Mouse (Mus musculus) 416B (cell line): ENCODE measurements around the gene Cgnl1.

Experiments used
- DNase-seq: peaks from one replicate; pipeline ENCODE4 v3.0.0; 2011; ENCODE audit warnings: low read depth

Cgnl1 gene

GRCm38 (mm10) chr9:71670677-71671076 lies 100.7 kb downstream of the Cgnl1 start:
- DNase-seq = no peak

GRCm38 (mm10) chr9:71667616-71668015 lies 103.8 kb downstream of the Cgnl1 start:
- DNase-seq = peak; percentile 78

- DNase-seq = no peak
These were observed 105.0 kb downstream of the Cgnl1 start for GRCm38 (mm10) chr9:71666432-71666831.

- no peak for DNase-seq
These were observed 105.9 kb downstream of the Cgnl1 start for GRCm38 (mm10) chr9:71665493-71665892.

GRCm38 (mm10) chr9:71664855-71665254 lies 106.5 kb downstream of the Cgnl1 start:
- DNase-seq = no peak

- DNase-seq = peak; percentile 50
These were observed 107.8 kb downstream of the Cgnl1 start for GRCm38 (mm10) chr9:71663421-71664217.

- DNase-seq = peak; percentile 54
These were observed 110.9 kb downstream of the Cgnl1 start for GRCm38 (mm10) chr9:71660540-71660939.

- DNase-seq = no peak
These were observed 111.7 kb downstream of the Cgnl1 start for GRCm38 (mm10) chr9:71659681-71660080.

GRCm38 (mm10) chr9:71657199-71657598 lies 114.2 kb downstream of the Cgnl1 start:
- no peak for DNase-seq

- DNase-seq = no peak
These were observed 116.5 kb downstream of the Cgnl1 start for GRCm38 (mm10) chr9:71654861-71655260.

- peak; percentile 69 for DNase-seq
These were observed 125.3 kb downstream of the Cgnl1 start for GRCm38 (mm10) chr9:71646115-71646514.

GRCm38 (mm10) chr9:71643611-71644010 lies 127.8 kb downstream of the Cgnl1 start:
- DNase-seq = no peak

- no peak for DNase-seq
These were observed 129.1 kb downstream of the Cgnl1 start for GRCm38 (mm10) chr9:71642270-71642669.

- DNase-seq = no peak
These were observed 131.0 kb downstream of the Cgnl1 start for GRCm38 (mm10) chr9:71640361-71640927.

- DNase-seq = no peak
These were observed 133.2 kb downstream of the Cgnl1 start for GRCm38 (mm10) chr9:71638198-71638597.

GRCm38 (mm10) chr9:71636854-71637253 lies 134.5 kb downstream of the Cgnl1 start:
- no peak for DNase-seq

GRCm38 (mm10) chr9:71635627-71636026 lies 135.8 kb downstream of the Cgnl1 start:
- no peak for DNase-seq

GRCm38 (mm10) chr9:71634916-71635315 lies 136.5 kb downstream of the Cgnl1 start:
- no peak for DNase-seq

- DNase-seq = no peak
These were observed 142.5 kb downstream of the Cgnl1 start for GRCm38 (mm10) chr9:71628921-71629320.

- no peak for DNase-seq
These were observed 143.1 kb downstream of the Cgnl1 start for GRCm38 (mm10) chr9:71628286-71628685.

- no peak for DNase-seq
These were observed 145.4 kb downstream of the Cgnl1 start for GRCm38 (mm10) chr9:71625961-71626360.

- peak; percentile 62 for DNase-seq
These were observed 146.5 kb downstream of the Cgnl1 start for GRCm38 (mm10) chr9:71624793-71625495.
